Mouse (Mus musculus) retina, postnatal 1 day (tissue): Measurements from ENCODE around the gene Iqgap2.

Experiments used
- DNase-seq: peaks from one replicate; pipeline ENCODE4 v3.0.0-alpha.2; 2012

Gene Iqgap2

GRCm38 (mm10) chr13:95891491-95891925, at the start of gene Iqgap2:
Iqgap2 (minus strand) TSS chr13:95891922.
- no peak for DNase-seq

GRCm38 (mm10) chr13:95940811-95941210, 49.1 kb upstream of the Iqgap2 start:
- no peak for DNase-seq

GRCm38 (mm10) chr13:95924201-95924621, 32.5 kb upstream of the Iqgap2 start:
- DNase-seq = no peak

GRCm38 (mm10) chr13:95922626-95923025, 30.9 kb upstream of the Iqgap2 start:
- DNase-seq = no peak

GRCm38 (mm10) chr13:95918624-95919284, 27.0 kb upstream of the Iqgap2 start:
- no peak for DNase-seq

- no peak for DNase-seq
Measured at GRCm38 (mm10) chr13:95913046-95913406, 21.3 kb upstream of the Iqgap2 start.

DNA sequence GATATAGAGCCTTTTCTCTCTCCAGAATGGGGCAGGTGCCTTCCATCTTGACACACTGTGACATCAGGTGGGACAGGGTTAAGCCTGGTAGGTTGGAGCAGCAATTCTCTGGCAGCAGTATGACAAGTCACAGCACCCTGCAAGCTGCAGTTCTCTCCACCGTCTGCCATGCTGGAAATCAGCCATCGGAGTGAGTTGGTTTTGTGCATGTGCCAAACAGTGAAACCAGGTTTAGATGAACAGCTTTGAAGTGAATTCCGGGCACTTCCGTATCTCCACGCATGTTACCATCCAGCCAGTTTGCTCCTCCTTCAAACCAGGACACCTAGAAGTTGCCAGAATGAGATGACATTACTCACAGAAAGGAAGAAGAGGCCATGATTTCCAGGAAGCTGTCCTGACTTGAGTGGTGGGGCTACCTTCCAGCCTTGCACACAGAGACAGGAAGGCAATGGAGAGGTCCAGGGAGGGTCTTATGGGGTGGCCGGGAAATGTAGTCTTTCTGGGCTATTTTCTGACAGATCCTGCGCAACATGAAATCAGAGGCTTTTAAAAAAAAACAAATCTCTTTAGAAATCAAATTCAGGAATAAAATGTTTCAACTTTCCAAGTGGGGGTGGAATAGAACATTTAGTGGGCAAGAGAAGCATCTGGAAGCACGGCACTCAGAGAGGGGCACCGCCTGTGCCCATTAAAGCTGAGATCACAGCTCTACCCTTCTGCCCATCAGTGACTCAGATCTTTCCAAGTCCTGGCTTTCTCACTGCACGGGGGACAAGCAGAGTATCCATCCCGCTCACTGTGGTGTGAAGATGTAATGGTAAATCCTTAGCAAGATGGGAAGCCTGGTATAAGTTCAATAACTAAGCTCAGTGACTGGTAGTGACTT, 20.7 kb upstream of the Iqgap2 start:
- DNase-seq = no peak

DNA sequence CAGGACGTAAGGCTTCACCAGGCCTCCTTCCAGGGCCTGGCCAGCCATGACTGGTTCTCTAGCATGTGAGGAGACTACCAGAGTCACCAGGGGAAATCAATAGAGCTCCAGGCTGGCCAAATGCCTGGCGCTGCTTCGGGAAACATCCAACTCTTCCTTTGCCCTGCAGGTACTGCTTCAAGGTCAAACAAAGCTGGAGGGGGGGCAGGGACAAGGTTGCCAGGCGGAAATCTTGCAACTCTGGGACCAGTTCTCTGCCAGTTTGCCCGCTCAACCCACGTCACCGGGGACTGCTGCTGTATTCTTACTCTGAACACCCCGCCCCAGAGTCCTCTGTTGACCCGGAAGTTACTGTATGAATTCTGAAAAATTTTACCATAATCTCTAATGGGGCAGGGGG, 18.5 kb upstream of the Iqgap2 start:
- no peak for DNase-seq

DNA sequence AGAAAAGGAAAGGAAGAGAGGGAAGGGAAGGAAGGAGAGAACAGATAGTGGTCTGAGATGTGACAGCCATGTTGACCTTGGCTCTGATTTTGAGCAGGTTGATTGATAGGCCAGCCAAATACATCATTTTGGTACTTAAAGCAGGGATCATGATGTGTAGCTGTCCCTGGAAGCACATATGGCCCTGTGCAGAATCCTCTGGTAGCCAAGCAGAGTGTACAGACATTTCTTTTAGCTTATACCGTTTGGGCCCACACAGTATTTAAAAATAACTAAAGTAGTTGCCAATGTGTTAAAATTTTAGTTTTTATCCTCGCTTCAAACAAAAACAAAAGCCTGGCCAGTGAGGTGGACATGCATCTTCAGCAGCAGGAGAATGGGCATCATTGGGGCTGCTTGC, 17.5 kb upstream of the Iqgap2 start:
- DNase-seq = no peak

GRCm38 (mm10) chr13:95902696-95903095, 11.0 kb upstream of the Iqgap2 start:
- no peak for DNase-seq

- DNase-seq = no peak
Measured at GRCm38 (mm10) chr13:95899885-95900650, 8.3 kb upstream of the Iqgap2 start.

DNA sequence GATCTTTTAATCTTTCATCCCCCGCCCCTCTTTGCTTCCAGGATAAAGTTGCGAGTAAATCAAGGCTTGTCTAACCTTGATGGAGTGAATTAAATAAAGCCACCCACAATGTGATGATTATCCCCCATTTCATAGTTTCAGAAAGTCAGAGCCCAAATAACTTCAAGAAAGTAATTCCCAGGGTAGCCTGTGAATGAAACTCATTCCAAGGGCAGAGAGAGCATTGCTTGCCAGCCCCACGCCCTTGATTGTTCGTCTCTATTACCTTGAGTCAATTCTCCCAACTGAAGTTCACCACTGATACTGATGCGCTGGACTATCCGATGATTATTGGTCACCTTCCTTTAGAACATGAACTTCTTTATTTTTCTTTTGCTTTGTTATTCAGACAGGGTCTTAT, 4.8 kb upstream of the Iqgap2 start:
- DNase-seq = no peak

- DNase-seq = no peak
Measured at GRCm38 (mm10) chr13:95893166-95893565, 1.4 kb upstream of the Iqgap2 start.

GRCm38 (mm10) chr13:95892611-95893145, 956 bp upstream of the Iqgap2 start:
- peak; percentile 68 for DNase-seq

GRCm38 (mm10) chr13:95891926-95892610, 346 bp upstream of the Iqgap2 start:
- DNase-seq = peak; percentile 92

- peak; percentile 61 for DNase-seq
Measured at GRCm38 (mm10) chr13:95890851-95891471, 761 bp downstream of the Iqgap2 start.

DNA sequence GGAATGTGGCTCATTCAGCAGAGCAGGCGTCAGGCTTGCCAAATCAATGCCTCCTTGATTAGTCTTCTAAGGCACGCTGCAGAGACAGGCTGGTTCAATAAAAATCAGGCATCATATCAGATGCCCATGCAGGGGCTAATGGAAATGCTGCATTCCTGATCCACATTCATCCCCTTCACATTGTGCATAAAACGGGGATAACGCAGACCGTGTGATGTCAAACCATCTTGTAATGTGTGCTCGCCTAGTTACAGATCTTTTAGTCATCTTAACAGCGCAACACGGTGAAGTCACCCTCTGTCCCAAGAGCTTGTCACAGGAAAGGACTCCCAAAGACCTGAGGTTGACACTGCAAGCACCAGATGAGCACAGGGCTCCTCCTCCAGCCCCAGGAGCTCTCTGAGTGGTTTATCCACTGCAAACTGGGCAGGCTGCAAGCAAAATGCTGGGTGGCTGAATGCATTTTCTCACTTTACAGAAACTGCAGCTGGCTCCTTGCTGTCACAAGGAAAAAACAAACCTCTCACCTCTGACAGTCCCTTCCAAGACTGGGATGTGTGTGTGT, 1.7 kb downstream of the Iqgap2 start:
- peak; percentile 55 for DNase-seq

DNA sequence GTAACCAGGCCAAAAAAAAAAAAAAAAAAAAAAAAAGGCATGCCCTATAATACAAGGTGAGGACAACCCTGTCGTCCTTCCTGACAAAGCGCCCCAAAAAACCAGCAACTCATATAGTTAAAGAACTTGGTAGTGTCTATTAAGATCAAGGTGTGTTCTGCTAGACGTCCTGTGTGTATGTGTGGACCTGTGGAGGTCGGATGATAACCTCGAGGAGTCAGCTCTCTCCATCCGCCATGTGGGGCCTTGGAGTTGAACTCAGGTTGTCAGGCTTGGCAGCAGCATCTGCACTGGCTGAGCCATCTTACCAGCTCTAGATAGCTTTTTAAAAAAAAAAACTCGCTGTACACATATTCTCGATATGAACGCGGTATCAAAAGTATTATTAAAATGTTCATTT, 2.4 kb downstream of the Iqgap2 start:
- DNase-seq = no peak

DNA sequence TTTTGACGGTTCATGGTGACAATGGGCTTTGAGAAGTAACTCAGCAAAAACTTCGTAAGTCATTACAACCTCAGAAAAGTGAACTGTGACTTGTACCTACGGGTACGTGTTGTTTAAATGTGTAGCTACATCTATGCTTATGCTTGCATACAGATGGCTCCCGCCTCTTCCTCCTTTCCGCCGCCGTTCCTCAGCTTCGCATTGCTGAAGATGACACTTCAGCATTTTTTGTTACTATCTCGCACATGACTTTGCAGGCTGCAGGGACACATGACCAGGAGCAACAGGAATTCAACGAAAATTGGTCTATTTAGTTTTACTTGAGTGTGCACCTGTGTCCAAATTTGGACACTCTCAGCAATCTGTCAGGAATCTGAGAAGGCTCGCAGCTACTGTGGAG, 3.1 kb downstream of the Iqgap2 start:
- no peak for DNase-seq

- no peak for DNase-seq
Measured at GRCm38 (mm10) chr13:95888170-95888569, 3.6 kb downstream of the Iqgap2 start.

- no peak for DNase-seq
Measured at GRCm38 (mm10) chr13:95887375-95887774, 4.3 kb downstream of the Iqgap2 start.

DNA sequence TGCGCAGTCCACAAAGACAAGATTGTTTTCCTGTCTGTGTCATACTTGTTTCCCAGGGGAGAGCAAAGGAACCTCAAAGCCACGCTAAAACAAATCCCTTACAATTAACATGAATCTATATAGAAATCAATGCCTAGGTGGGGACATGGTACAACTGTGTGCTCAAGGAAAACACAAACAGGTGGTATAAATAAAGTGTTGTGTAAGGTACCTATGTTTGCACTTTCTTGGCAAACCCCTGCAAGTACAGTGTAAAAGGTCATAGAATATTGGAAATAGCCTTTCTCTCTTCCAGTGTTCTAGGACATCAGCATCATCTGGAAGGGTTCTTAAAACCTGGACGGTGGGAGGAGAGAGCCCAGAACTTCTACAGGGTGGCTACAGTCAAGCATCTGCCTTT, 7.3 kb downstream of the Iqgap2 start:
- DNase-seq = no peak
